ENCODE assay signal across 22 mouse cellular contexts in the genomic region with DNA sequence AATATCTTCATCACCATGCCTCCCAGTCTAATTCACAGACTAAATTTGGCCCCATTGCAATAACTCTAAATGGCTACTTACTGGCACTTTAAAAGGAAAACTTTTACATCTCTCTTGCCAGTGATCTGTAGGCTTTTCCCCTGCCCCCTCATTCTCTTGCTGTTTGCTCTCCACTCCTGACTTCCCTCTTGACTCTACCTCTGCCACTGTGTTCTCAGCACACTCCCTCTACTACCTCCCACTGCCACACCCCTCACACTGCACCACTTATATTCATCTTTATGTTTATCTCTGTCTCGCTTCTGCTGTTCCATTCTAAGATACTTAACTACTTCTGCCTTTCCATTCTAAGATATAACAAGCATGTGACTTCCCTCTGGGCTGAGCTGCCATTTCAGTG.
A peak's percentile ranks its signal among the peaks of the same experiment; 100 is the strongest.
DNase-seq lines count a peak whose midpoint lies in the region; ATAC-seq and TF ChIP-seq lines count a peak whose summit lies in the region.
"Had no signal": no experiment of that assay in that cellular context is flagged by ENCODE, and none has a peak within 500 bp of the region (broad histone marks: within the 10 kb centered on the region; RNA-seq: fewer than 3 reads in every experiment).

No protein-coding gene starts in this region.

- ATAC-seq in hindbrain, postnatal 0 days = no peak
- ATAC-seq in hindbrain, embryonic 12.5 days (ENCODE audit: low FRiP score) = no peak
- ATAC-seq in lung, embryonic 15.5 days (ENCODE audit: borderline replicate concordance, extremely low read depth, low FRiP score, low TSS enrichment) = no peak
- peak; percentile 83 for ATAC-seq in lung, embryonic 16.5 days (ENCODE audit: low read depth)
- peak; percentile 55 for ATAC-seq in lung, postnatal 0 days
- ATAC-seq: activated CD4-positive, CD25-positive, alpha-beta regulatory T cell, adult 4 months; CD4-positive, CD25-positive, alpha-beta regulatory T cell, adult 4 months; Patski had no signal

- H3K27ac ChIP-seq in hindbrain, postnatal 0 days = no peak overlapping the region
- H3K27ac ChIP-seq in hindbrain, embryonic 12.5 days = no peak overlapping the region
- peak overlapping the region; percentile 53 for H3K27ac ChIP-seq in lung, embryonic 15.5 days
- H3K27ac ChIP-seq in lung, embryonic 16.5 days (ENCODE audit: low read length) = peak overlapping the region; percentile 27; the same call in 1 of the 2 replicates
- no peak overlapping the region for H3K27ac ChIP-seq in lung, postnatal 0 days (ENCODE audit: low read length)

- DNase-seq in hindbrain, postnatal 0 days (ENCODE audit: low spot score) = peak; percentile 0
- DNase-seq in lung, adult 2 months = no peak
- no peak for DNase-seq in lung, postnatal 10 days
- DNase-seq in lung, postnatal 0 days (ENCODE audit: low spot score) = peak; percentile 48
- DNase-seq in lung, adult 18-20 months = no peak
- DNase-seq: adrenal gland, adult 2 months; adrenal gland, adult 8-10 months; adrenal gland, postnatal 10 days; adrenal gland, postnatal 14 days; adrenal gland, postnatal 25 days; adrenal gland, postnatal 36 days; B cell, adult 2 months; cerebellum, adult 11 months; cerebellum, adult 11-12 months had no signal

- no peaks in the 10 kb centered on the region for H3K36me3 ChIP-seq in hindbrain, postnatal 0 days (ENCODE audit: insufficient read depth, low read length)
- no peaks in the 10 kb centered on the region for H3K36me3 ChIP-seq in hindbrain, embryonic 12.5 days
- no peaks in the 10 kb centered on the region for H3K36me3 ChIP-seq in lung, embryonic 15.5 days
- H3K36me3 ChIP-seq in lung, embryonic 16.5 days (ENCODE audit: control insufficient read depth, insufficient read depth, low read length) = no peaks in the 10 kb centered on the region
- H3K36me3 ChIP-seq in lung, postnatal 0 days (ENCODE audit: insufficient read depth, low read length) = no peaks in the 10 kb centered on the region
- H3K36me3 ChIP-seq: G1E had no signal

- no peak for TF ChIP-seq CTCF in hindbrain, postnatal 0 days (IDR thresholded peaks at IDR 0.05; ENCODE audit: low read depth)
- TF ChIP-seq CTCF in lung, adult 2 months (IDR thresholded peaks at IDR 0.05; ENCODE audit: insufficient read depth, low read length) = no peak
- no peak for TF ChIP-seq CTCF in lung, postnatal 0 days (IDR thresholded peaks at IDR 0.05)

- no peak for TF ChIP-seq POLR2A in lung, adult 2 months (IDR thresholded peaks at IDR 0.05; ENCODE audit: borderline replicate concordance, extremely low read depth, low read depth, low read length)

- WGBS in hindbrain, postnatal 0 days = 92% methylated on average over 1 of the region's 1 CpGs
- 90% methylated on average over 1 of the region's 1 CpGs for WGBS in hindbrain, embryonic 12.5 days
- 39% methylated on average over 1 of the region's 1 CpGs for WGBS in lung, embryonic 15.5 days
- WGBS in lung, adult 2 months = 59% methylated on average over 1 of the region's 1 CpGs
- 39% methylated on average over 1 of the region's 1 CpGs for WGBS in lung, embryonic 16.5 days
- 44% methylated on average over 1 of the region's 1 CpGs for WGBS in lung, postnatal 0 days

- H3K4me2 ChIP-seq in hindbrain, postnatal 0 days (ENCODE audit: low read depth, low read length) = no peak overlapping the region
- no peak overlapping the region for H3K4me2 ChIP-seq in hindbrain, embryonic 12.5 days (replicated peaks)
- no peak overlapping the region for H3K4me2 ChIP-seq in lung, embryonic 15.5 days
- no peak overlapping the region for H3K4me2 ChIP-seq in lung, embryonic 16.5 days (ENCODE audit: low read depth, low read length)
- H3K4me2 ChIP-seq in lung, postnatal 0 days (replicated peaks; ENCODE audit: low read depth, low read length) = no peak overlapping the region

- no peak overlapping the region for H3K9ac ChIP-seq in hindbrain, postnatal 0 days (replicated peaks; ENCODE audit: low read length)
- H3K9ac ChIP-seq in hindbrain, embryonic 12.5 days = no peak overlapping the region
- no peak overlapping the region for H3K9ac ChIP-seq in lung, embryonic 15.5 days
- no peak overlapping the region for H3K9ac ChIP-seq in lung, embryonic 16.5 days (ENCODE audit: low read length)
- H3K9ac ChIP-seq in lung, postnatal 0 days (replicated peaks; ENCODE audit: low read depth) = no peak overlapping the region

- no peaks in the 10 kb centered on the region for H3K9me3 ChIP-seq in hindbrain, postnatal 0 days (ENCODE audit: low read length)
- H3K9me3 ChIP-seq in hindbrain, embryonic 12.5 days (replicated peaks) = no peaks in the 10 kb centered on the region
- no peaks in the 10 kb centered on the region for H3K9me3 ChIP-seq in lung, embryonic 15.5 days
- no peaks in the 10 kb centered on the region for H3K9me3 ChIP-seq in lung, embryonic 16.5 days (ENCODE audit: control insufficient read depth, low read length)
- H3K9me3 ChIP-seq in lung, postnatal 0 days (ENCODE audit: low read length) = no peaks in the 10 kb centered on the region
- H3K9me3 ChIP-seq: G1E had no signal

- H3K4me3 ChIP-seq in hindbrain, postnatal 0 days (ENCODE audit: low read length) = no peak overlapping the region
- H3K4me3 ChIP-seq in hindbrain, embryonic 12.5 days = no peak overlapping the region
- no peak overlapping the region for H3K4me3 ChIP-seq in lung, embryonic 15.5 days
- H3K4me3 ChIP-seq in lung, adult 2 months (replicated peaks; ENCODE audit: extremely low read depth, low read depth, low read length) = no peak overlapping the region
- no peak overlapping the region for H3K4me3 ChIP-seq in lung, embryonic 16.5 days (ENCODE audit: low read length)
- H3K4me3 ChIP-seq in lung, postnatal 0 days (ENCODE audit: low read depth, low read length) = no peak overlapping the region

- no peak for TF ChIP-seq EP300 in lung, postnatal 0 days (IDR thresholded peaks at IDR 0.05)

- no peaks in the 10 kb centered on the region for H3K27me3 ChIP-seq in hindbrain, postnatal 0 days (ENCODE audit: insufficient read depth, low read length)
- H3K27me3 ChIP-seq in hindbrain, embryonic 12.5 days = no peaks in the 10 kb centered on the region
- no peaks in the 10 kb centered on the region for H3K27me3 ChIP-seq in lung, embryonic 15.5 days
- no peaks in the 10 kb centered on the region for H3K27me3 ChIP-seq in lung, embryonic 16.5 days (ENCODE audit: control insufficient read depth, insufficient read depth, low read depth, low read length)
- H3K27me3 ChIP-seq in lung, postnatal 0 days (replicated peaks; ENCODE audit: insufficient read depth, low read length) = no peaks in the 10 kb centered on the region
- H3K27me3 ChIP-seq: CH12.LX, Patski had no signal

- H3K4me1 ChIP-seq in hindbrain, postnatal 0 days (ENCODE audit: insufficient read depth, low read length) = no peaks in the 10 kb centered on the region
- no peaks in the 10 kb centered on the region for H3K4me1 ChIP-seq in hindbrain, embryonic 12.5 days
- no peaks in the 10 kb centered on the region for H3K4me1 ChIP-seq in lung, embryonic 15.5 days
- no peaks in the 10 kb centered on the region for H3K4me1 ChIP-seq in lung, adult 2 months (ENCODE audit: control insufficient read depth, insufficient read depth, low read length)
- no peaks in the 10 kb centered on the region for H3K4me1 ChIP-seq in lung, embryonic 16.5 days (replicated peaks; ENCODE audit: control insufficient read depth, insufficient read depth, low read length)
- no peaks in the 10 kb centered on the region for H3K4me1 ChIP-seq in lung, postnatal 0 days (ENCODE audit: insufficient read depth, low read depth, low read length)

Comparison
In these comparisons a context has a peak if more than half of its experiments do, and no peak if none do; other contexts are left out.
1. ATAC-seq: peak in lung, embryonic 16.5 days (single experiment) and lung, postnatal 0 days (single experiment); none in hindbrain, postnatal 0 days (single experiment), hindbrain, embryonic 12.5 days (single experiment) and lung, embryonic 15.5 days (single experiment).
2. DNase-seq: peak in hindbrain, postnatal 0 days (single experiment) and lung, postnatal 0 days (single experiment); none in lung, adult 2 months (single experiment), lung, postnatal 10 days (single experiment) and lung, adult 18-20 months (0 of 2).
3. H3K27ac ChIP-seq: peak in lung, embryonic 15.5 days (single experiment) and lung, embryonic 16.5 days (single experiment); none in hindbrain, postnatal 0 days (single experiment), hindbrain, embryonic 12.5 days (single experiment) and lung, postnatal 0 days (single experiment).